Mouse (Mus musculus) cerebellum, adult 11 months (tissue): ENCODE results near the gene Atxn2.

Experiments
- DNase-seq: peaks from one replicate; pipeline ENCODE4 v3.0.0; 2022

The Atxn2 gene

DNA sequence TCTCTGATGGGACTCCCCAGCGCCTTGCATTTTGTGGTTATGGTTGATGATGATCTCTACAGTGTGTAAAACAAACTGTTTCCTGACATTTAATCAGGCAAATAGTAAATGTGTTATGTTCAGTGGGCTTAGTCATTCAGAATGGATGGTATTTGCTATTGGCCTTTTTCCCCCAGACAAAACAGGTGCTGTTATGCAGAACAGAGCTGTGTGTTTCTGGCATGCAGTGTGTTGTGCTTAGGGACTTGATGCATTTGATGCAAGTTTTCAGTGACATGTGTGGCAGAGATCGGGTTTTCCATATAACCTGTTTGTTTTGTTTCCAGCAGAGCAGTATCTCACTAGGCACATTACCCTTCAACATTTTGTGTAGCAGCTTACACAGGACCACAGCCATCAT, 56.4 kb downstream of the Atxn2 start:
- no peak for DNase-seq

DNA sequence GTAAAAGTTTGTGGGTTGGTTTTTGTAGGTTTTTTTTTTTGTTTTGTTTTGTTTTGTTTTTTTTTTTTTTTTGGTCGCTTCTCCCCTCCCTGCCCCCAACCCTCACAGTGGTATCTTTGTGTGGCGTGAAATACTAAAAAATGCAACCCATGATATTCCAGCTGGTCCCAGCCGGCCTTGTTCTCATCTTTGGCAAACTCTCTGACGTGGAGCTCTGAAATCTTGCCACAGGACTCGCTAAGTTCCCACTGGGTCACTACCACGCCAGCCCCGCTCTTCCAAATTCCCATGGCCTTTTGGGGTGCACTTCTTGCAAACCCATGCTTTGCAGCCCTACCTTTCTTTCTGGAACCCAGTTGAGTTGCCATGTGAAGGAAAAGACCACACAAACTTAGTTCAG, 58.7 kb downstream of the Atxn2 start:
- DNase-seq: no peak

DNA sequence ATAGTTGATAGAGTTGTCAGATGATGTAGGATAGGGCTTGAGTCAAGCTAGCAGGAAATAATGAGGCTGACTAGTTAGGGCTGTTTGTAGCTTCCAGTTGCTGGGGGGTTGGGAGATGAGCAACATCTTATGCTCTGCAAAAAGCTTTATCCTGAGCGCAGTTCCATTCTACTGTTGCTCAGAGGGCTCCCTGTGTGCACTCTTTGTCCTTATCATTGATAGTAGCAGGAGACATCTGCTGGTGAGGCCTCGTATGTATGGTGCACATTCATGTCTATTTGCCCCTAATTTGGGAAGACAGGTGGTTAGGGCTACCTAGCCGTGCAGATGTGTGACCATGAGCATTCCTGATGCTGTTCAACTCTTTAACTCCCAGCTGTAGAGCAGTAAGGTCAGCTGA, 60.5 kb downstream of the Atxn2 start:
- no peak for DNase-seq

DNA sequence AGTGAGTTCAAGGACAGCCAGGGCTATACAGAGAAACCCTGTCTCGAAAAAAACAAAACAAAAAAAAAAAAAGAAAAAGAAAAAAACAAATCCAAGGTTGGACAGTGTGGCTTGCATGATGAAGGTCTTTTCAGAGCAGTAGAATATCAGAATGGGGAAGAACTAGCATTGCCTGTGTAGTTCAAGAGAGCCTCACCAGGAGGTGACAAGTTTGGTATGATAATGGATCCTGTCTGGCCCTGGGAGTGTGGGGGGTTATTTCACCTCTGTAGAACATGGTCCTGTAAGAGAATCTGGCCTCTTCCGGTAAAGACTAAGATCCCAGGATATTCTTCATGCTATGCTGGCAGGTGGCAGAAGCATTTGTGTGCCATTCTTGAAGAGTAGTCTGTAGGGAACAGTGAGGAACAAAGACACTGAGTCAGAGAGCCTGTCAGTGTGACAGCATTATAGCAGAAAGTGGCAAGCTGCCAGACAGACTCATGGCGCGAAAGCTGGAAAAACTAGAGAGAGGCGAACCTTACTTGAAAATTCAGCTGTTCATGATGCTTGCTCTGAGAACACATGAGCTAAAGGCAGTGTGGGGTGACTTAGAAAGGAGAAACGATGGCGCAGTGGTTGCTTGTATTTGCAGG, 67.5 kb downstream of the Atxn2 start:
- no peak for DNase-seq

DNA sequence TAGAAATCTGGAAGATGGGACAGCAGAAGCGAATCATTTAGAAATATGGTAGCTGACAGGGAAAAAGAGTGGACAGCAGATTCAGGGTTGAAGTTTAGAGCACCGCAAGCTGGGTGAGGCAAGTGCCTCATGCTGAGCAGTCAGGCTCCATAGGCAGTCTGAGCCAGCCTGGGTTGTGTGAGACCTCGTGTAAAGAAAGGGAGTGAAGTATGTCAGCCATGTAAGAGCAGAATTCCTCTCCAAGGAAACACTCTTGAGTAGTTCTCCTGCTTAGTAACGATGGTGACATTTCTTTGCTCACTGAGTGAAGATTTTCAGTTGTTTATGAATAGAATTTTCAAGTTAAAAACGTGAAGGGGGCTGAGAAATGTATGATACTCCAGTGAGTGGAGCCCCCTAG, 69.0 kb downstream of the Atxn2 start:
- no peak for DNase-seq

DNA sequence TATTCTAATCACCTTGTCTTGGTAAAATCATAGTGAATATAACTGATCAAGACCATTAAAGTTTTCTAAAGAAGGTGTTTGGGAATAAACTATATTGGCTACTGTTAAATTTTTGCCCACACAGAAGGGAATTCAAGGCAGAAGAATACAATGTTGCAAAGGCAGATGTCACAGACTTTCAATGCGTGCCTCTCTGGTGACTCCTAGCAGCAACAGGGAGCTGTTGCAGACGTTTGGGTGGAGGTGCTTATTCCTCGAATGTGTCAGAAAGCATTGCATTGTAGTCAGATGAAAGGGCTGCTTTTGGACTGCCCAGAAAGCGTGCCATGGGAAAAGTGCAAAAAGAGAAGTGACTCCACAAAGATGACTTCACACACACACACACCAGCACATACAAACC, 71.3 kb downstream of the Atxn2 start:
- DNase-seq: no peak

DNA sequence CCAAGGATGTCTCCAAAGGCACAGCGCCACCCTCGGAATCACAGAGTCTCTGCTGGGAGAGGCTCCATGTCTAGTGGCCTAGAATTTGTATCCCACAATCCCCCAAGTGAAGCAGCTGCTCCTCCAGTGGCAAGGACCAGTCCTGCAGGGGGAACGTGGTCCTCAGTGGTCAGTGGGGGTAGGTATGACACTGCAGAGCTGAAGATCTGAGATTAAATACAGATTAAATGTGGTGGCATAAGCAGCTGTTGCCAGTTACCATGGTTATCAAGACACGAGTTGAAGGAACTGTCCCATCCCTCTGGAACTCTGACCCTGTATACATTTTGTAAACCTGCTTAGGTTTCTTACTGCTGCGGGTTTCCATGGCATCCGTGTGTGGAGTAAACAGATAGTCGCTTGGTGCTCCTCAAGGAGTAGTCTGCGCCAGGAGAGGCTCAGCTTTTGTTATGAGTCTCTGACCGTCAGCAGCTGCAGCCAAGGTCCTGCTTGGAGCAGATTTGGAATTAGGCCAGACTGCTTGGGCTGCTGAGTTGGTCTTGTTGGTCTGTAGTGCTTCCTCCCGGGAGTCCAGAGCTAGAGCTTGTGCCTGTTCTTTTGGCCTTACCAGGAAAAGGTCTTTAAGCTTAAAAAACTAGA, 72.8 kb downstream of the Atxn2 start:
- DNase-seq: no peak

DNA sequence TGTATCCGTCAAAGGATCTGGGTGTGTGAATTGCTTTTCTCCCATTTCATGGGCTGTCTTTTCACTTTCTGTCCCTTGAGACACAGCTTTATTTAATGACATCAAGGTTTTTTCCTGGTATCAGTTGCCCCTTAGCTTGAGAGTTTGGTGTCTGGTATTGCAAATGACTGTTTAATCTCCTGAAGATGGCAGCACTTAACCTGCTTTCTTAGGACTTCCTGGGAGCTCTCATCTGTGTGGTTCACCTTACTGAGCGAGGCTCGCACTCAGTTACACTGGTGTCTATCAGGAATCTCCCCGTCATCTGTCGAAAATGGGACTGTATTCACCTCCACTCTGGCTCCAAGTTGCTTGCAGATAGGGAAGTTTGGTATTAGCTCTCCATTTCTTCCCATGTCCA, 79.9 kb downstream of the Atxn2 start:
- DNase-seq: no peak

DNA sequence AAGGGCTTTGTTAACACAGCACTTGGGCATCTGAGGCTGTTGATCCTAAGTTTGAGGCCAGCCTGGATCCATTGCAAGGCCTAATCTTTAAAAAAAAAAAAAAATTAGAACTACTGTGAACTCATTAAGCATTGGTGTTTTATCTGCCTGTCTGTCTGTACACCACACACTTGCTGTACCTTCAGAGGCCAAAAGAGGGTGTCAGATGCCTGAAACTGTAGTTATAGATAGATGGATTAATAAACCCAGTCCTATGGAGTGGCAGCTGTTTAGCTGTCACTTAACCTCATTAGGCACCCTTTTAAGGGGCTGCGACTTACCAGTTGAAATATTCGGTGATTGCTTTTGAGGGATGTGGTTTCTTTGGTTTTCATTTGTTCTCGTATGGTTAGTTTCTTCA, 84.7 kb downstream of the Atxn2 start:
- no peak for DNase-seq

DNA sequence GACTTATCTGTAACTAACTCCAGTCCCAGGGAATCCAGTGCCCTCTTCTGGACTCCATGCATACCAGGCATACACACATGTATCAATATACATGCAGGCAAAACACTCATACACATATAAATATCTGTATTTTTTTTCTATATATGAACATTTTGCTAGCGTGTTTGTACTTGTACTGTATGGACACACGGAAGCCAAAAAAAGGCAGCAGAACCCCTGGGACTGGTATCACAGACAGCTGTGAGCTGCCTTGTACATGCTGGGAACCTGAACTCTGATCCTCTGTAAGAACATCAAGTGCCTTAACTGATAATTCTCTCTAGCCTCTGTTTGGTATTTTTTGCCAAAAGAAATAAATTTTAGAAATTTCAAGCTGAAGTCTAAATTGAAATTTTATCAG, 87.3 kb downstream of the Atxn2 start:
- DNase-seq: no peak

DNA sequence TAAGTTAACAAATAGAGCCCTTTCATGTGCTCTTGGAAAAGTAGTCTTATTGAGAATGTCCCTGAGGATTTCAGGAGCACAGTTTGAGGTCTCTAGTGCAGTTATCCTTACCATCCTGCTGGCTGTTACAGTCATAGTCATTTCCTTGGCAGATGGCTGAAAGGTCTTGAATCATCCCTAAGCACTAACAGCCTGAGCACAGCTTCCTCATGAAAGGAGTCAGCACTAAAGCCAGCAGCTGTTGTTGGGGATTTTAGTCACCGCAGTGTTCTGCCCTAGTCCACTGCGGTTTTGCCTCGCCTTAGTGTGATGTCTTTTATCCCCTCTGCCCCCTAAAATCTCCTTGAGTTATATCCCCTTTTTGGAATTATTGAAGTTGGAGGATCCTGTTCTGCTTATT, 96.0 kb downstream of the Atxn2 start:
- no peak for DNase-seq

DNA sequence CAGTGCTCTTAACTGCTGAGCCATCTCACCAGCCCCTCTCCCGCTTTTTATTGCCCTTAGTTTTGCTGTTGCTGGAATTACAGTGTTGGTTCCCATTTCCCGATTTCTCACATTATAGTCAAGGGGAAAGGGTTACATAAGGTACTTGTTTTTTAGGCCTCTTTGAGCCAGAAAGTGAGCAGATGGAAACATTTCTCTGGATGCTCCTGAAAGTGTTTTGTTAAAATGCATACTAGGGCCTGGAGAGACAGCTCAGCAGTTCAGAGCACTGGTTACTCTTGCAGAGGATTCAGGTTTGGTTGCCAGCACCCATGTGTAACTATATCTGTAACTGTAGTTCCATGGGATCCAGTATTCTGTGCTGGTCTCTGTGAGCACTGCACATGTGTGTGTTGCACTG, 97.1 kb downstream of the Atxn2 start:
- no peak for DNase-seq

DNA sequence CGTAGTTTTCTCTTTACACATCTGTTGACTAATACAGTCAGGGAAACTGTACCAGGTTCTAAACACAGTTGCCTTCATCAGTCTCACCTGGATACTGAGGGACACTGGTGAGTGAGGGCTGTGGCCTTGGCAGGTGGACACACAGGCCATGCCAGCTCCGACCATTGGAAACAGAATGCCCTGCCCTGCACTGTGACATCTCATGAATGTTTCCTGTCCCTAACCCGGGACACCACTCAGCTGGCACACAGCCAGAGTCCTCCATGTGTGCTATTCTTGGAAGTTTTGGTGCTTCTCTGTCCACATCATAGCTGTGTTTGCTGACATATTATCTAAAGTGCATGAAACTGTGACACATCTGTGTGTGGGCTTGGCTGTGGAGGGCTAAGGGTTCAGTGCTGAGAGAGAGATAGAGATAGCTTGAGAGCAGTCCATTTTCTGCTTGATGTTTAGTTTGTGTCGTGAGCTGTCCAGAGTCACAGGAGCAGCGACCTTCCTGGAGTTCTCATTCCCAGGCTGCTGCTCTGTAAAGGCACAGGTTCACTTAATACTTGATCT, 98.6 kb downstream of the Atxn2 start:
- peak; percentile 44 for DNase-seq

DNA sequence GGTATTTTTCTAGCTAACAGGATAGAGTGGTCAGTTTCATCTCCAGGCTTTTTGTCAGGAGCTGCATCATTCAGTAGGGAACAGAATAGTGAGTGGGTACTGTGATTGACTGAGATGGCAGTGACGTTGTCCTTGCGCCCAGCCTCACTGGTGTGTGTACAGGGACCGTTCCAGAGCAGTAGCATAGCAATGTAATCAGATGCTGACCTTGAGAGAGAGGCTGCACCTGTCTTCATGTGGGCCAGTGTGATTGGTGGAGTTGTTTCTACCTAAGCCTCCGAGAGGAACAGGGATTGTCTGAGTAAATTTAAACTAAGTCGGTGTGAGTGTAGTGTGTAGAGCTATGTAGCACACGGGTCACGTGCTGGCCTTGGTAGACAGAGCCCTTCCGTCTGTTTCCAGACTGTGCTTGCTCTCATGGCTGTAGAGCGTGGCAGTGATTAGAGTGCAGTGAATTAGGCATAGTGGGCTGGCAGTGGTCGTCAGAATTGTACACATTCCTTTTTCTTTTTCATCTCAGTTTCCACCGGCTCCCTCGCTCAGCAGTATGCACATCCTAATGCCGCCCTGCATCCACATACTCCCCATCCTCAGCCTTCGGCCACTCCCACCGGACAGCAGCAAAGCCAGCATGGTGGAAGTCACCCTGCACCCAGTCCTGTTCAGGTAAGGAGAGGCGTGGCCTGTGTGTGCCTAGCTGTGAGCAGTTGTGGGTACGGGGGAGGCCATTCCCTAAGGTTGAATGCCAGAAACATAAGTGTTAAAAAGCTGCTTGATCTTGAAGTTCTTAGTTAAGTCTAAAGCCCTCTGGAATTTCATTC, 99.4 kb downstream of the Atxn2 start:
- DNase-seq: no peak

DNA sequence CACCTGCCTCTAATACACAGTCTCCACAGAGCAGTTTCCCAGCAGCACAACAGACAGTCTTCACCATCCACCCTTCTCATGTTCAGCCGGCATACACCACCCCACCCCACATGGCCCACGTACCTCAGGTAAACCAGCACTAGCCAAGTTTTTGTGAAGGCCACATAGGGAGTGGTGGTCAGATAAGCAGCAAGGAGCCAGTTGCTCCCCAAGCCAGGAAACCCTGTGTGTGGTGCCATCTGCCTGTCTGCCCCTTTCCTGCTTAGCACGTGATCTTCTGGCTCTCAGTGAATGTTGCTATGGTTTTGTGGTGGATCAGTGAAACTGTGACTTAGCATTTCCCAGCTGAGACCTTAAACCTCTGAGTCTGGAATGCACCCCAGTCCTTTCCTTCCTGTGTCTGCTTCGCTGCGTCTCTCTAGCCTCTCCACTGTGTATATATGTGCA, 100.4 kb downstream of the Atxn2 start:
- DNase-seq: peak; percentile 35

DNA sequence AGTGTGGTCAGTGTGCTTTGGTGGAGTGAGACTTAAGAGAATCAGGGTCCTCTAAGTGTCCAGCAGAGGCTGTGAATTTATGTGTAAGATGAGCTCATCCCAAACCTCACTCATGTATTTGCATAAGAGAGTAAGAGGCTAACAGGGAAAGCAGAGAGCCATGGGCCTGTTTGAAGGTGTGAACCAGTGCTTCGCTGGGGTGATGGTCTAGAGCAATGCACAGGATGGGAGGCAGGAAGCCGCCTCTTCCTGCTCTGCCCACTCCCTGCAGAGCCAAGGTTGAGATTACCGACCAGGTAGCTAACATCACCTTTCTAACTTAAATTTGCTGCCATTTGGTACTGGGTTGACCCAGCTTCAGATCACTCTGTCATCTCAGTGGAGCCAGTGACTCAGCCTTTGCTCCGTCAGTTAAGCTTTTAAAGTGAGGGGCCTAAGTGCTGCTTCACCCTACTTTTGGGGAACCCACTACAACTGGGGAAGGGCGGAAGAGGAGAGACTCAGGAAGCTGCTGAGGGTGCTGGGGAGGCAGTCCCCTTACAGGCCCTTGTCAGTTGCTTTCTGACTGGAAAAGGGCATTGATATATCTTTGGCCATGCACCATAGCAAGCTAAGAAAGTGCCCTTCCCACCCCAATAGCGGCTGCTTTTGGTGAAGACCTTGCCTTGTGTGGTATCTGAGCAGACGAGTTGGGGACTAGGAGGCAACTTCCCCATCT, 101.5 kb downstream of the Atxn2 start:
- no peak for DNase-seq

DNA sequence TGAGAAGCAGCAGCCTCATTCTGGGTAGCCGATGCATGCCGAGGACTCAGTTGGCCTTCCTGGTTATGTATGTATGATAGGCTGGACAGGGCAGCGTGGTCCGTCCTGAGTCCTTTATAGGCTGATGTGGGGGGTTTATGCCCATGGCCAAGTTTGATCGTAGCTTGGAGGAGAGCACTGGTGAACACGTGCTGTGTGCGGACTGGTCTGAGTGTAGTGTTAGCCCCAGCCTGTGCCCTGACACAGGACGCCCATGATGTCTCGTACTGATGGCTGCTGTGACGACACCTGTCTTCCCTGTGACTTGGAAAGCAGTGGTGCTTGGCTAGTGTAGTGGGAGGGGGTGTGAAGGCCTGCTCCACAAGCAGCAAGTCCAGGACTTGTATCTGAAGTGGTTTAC, 102.6 kb downstream of the Atxn2 start:
- DNase-seq: no peak

DNA sequence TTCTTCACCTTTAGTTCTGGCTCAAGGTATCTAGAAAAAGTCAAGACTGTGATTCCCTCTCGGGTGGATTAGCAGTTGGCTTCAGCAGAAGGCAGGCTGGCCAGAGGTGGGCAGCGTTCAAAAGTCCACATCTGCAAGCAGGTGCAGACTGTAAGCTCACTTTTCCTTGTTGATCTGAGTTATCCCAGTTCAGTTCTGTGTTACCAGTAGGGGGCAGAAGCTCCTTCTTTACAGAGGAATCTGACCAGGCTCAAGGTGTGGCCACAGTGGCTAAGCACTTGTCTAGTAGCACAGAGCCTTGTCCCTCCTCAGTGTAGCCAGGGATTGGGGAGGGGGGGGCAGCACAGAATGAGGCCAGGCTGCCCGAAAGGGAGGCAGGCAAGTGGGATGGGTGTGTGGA, 103.9 kb downstream of the Atxn2 start:
- DNase-seq: peak; percentile 69

DNA sequence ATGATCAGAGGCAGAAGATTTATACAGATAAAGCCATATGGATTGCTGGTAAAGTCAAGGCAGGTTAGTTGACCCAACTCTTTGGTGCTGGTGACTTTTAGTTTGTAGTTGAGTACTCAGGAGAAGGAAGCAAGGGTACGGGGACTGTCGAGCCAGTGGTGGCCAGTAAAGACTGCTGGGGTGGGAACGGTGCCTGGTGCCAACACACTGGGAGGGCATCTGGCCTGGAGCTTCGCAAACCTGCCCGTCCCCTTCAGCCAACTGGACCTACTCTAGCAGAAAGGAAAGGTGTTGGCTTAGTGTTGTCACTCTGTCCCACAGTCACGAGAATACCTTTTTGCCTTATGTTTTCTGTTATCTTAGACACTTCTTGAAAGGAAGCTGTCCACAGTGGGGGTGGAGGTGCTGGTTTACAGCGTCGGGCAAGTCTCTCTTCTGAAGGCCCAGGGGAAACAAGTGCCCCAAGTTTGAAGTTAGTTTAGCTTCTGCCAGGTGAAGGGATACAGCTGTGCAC, 104.8 kb downstream of the Atxn2 start:
- no peak for DNase-seq

DNA sequence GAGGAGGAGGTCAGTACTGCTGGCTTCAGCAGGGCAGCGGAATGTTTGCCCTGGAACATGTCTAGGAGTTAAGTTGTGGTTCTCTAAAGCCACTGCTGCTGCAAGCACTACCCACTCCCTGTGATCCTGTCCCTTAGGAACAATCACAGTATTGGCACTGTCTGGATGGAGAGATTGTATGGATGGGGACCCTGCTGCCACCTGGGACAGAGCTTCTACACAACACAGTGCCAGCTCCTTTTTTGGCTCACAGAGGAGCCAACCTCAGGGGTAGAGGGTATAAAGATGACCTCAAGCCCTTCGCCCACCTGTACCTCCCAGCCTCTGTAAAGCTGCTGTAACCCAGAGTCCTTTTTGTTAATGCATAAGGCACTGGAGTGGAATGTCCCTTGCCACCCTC, 105.5 kb downstream of the Atxn2 start:
- no peak for DNase-seq

DNA sequence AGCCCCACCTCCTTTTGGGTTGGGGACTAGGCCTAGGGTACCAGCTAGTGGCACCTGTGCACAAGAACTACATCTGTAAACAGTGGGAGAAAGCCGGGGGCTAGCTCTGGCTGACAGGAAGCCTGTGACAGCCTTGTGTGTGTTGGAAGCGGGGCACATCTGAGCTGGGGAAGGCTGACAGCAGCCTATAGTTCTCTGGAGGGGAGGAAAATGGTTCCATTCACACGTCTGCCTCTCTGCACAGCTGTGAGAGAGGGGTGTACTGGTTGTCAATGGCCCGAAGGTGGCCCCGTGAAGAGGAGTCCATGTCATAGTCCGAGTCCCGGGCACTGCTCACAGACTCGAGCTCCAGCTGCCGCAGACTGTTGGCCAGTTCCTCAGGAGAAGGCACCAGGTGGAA, 106.4 kb downstream of the Atxn2 start:
- DNase-seq: peak; percentile 28

DNA sequence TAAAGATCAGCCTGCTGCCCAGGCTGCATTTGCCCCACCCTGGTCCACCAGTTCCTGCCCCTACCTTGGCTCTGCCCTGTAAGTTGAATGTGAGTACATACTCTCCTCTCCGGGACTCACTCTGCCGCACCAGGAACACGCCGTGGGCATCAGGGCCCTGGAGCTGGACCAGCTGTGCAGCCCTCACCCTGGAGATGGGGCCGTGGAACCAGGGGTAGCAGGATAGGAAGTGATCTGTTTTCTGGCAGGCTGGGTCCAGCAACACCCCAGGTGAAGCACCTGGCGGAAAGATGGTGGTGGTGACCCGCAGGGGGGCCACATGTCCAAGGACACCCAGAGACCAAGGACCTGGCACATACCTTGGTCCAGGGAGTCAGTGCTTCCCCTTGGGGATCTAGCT, 107.3 kb downstream of the Atxn2 start:
- DNase-seq: no peak

DNA sequence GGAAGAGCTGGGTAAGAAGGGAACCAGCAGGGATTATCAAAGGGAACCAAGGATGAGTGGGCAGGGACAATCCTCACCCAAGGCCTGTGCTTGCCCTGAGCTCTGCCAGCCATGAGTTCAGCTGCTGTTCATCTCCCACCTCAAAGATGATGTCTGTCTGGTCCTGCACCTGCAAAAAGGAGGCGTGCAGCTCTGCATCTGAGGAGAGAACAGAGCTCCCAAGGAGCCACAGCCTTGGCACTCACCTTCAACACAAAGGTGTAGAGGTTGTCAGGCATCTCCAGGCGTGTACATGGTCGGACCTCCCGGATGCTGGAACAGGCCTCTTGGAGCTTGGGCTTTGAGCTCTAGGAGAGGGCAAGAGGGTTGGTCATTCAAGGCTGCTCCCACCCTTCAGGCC, 107.7 kb downstream of the Atxn2 start:
- DNase-seq: no peak
